ENCODE assay signal across 8 mouse cellular contexts in the genomic region with DNA sequence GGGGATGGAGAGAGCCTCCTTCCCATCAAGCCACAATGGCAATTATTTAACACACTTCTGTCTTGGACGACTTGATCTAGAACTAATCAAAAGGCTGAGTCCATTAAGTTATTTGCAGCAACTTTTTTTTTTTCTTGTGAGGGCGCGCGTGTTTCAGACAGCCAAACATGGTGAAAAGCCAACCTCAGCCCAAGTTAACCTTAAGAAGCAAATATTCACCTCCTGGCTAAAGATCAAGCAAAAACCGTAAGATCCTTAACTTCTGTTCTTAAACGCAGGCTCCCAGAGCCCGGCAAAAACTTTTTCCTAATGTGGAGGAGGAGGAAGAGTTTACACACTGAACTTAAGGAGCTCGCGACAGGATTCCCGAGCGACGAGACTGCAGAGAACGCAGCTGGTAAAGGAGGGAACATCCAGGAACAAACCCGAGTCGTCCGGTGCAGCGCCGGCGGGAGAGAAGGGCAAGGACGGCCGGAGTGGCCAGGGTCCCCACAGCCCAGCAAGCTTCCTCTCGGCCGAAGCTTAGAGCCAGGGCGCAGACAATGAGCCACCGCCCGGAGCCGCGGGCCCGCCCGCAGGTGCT. TPM values are rescaled to one million over a fixed set of nuclear protein-coding genes. Genes with fewer than 3 reads are reported as not detected.
A peak's percentile ranks its signal among the peaks of the same experiment; 100 is the strongest.
DNase-seq lines count a peak whose midpoint lies in the region; ATAC-seq lines count a peak whose summit lies in the region.

No protein-coding gene starts in this region.

- H3K4me1 ChIP-seq in heart, embryonic 14.5 days (ENCODE audit: control insufficient read depth in 2 of 2, insufficient read depth in 2 of 2, low read length in 2 of 2) = peaks cover 0 to 19% of the 10 kb centered on the region in 2 experiments; a peak in 3 of 4 replicates
- H3K4me1 ChIP-seq in midbrain, embryonic 15.5 days = peaks cover 27% of the 10 kb centered on the region

- peak; percentile 43 to 46 for DNase-seq in frontal cortex, postnatal 36 days (ENCODE audit: low spot score in 2 of 2)
- no peak for DNase-seq in frontal cortex, postnatal 25 days (ENCODE audit: low spot score in 2 of 2)
- DNase-seq in CD4-positive helper T cell, adult 2 months (ENCODE audit: low read depth, low spot score) = peak; percentile 50
- peak; percentile 53 for DNase-seq in c-Kit-positive CD71-positive TER-119-positive erythroid progenitor cells, embryonic 14.5 days (ENCODE audit: low spot score)
- DNase-seq in left cerebral cortex, postnatal 4 days = peak; percentile 31
- no peak for DNase-seq in spleen, postnatal 4 days (ENCODE audit: low spot score in 2 of 2)

- peak overlapping the region; percentile 95 to 98 for H3K27ac ChIP-seq in heart, embryonic 14.5 days (replicated peaks in 1 of 2; ENCODE audit: control insufficient read depth in 1 of 2, insufficient read depth in 1 of 2, low read depth in 2 of 2, low read length in 2 of 2)
- peak overlapping the region; percentile 93 for H3K27ac ChIP-seq in midbrain, embryonic 15.5 days

- H3K4me2 ChIP-seq in heart, embryonic 14.5 days (ENCODE audit: low read length) = peak overlapping the region; percentile 60
- peak overlapping the region; percentile 69 for H3K4me2 ChIP-seq in midbrain, embryonic 15.5 days

- WGBS in heart, embryonic 14.5 days = under 1% methylated on average over 30 of the region's 30 CpGs
- WGBS in midbrain, embryonic 15.5 days = 0% methylated on average over 24 of the region's 30 CpGs

- intact Hi-C loops in left cerebral cortex, postnatal 4 days (cut with DNase I) = no loop called here

- peak overlapping the region; percentile 97 to 98 for H3K4me3 ChIP-seq in heart, embryonic 14.5 days (ENCODE audit: control insufficient read depth in 1 of 2, insufficient read depth in 1 of 2, low read depth in 1 of 2, low read length in 2 of 2)
- peak overlapping the region; percentile 96 for H3K4me3 ChIP-seq in midbrain, embryonic 15.5 days

- ATAC-seq in heart, embryonic 14.5 days (ENCODE audit: insufficient number of reproducible peaks, insufficient read depth, low FRiP score, low read depth) = no peak
- no peak for ATAC-seq in midbrain, embryonic 15.5 days (replicated peaks)

- no peaks in the 10 kb centered on the region for H3K27me3 ChIP-seq in heart, embryonic 14.5 days (ENCODE audit: control insufficient read depth, insufficient read depth, low read length)
- H3K27me3 ChIP-seq in midbrain, embryonic 15.5 days (replicated peaks) = no peaks in the 10 kb centered on the region

- H3K9ac ChIP-seq in heart, embryonic 14.5 days (ENCODE audit: low read length) = peak overlapping the region; percentile 99
- H3K9ac ChIP-seq in midbrain, embryonic 15.5 days = peak overlapping the region; percentile 93

- H3K36me3 ChIP-seq in heart, embryonic 14.5 days (ENCODE audit: control insufficient read depth, insufficient read depth, low read length) = peaks cover 11% of the 10 kb centered on the region; the same call in 1 of the 2 replicates
- H3K36me3 ChIP-seq in midbrain, embryonic 15.5 days (replicated peaks) = no peaks in the 10 kb centered on the region

- no peaks in the 10 kb centered on the region for H3K9me3 ChIP-seq in heart, embryonic 14.5 days (ENCODE audit: control insufficient read depth, low read length)
- no peaks in the 10 kb centered on the region for H3K9me3 ChIP-seq in midbrain, embryonic 15.5 days

RNA-seq across cellular contexts. Expression of gene Pak2, which starts 0.6 kb away (rescaled TPM):
- polyA plus RNA-seq in heart, embryonic 14.5 days (2014; fragmentation: Nextera tagmentation; extraction: Ambion mirVana) = 23.5 and 26.2 TPM in 2 replicates
- 10 to 100 TPM; 47.0 to 53.4 TPM for total RNA-seq in left cerebral cortex, postnatal 4 days (2021)
- 36.2 and 37.6 TPM in 2 replicates for polyA plus RNA-seq in midbrain, embryonic 15.5 days (2015; fragmentation: Nextera tagmentation; extraction: Ambion mirVana)

RNA-seq across cellular contexts. Expression of gene Pigx, which starts 21.0 kb away (rescaled TPM):
- 74.4 and 91.6 TPM in 2 replicates for polyA plus RNA-seq in heart, embryonic 14.5 days (2014; fragmentation: Nextera tagmentation; extraction: Ambion mirVana)
- total RNA-seq in left cerebral cortex, postnatal 4 days (2021) = 10 to 100 TPM; 44.1 TPM
- 106 and 109 TPM in 2 replicates for polyA plus RNA-seq in midbrain, embryonic 15.5 days (2015; fragmentation: Nextera tagmentation; extraction: Ambion mirVana)

RNA-seq across cellular contexts. Expression of gene Cep19, which starts 21.1 kb away (rescaled TPM):
- polyA plus RNA-seq in heart, embryonic 14.5 days (2014; fragmentation: Nextera tagmentation; extraction: Ambion mirVana) = 18.5 and 25.0 TPM in 2 replicates
- total RNA-seq in left cerebral cortex, postnatal 4 days (2021) = 10 to 100 TPM; 38.4 to 40.7 TPM
- polyA plus RNA-seq in midbrain, embryonic 15.5 days (2015; fragmentation: Nextera tagmentation; extraction: Ambion mirVana) = 43.2 and 45.2 TPM in 2 replicates

Comparison
In these comparisons a context has a peak if more than half of its experiments do, and no peak if none do; other contexts are left out.
1. DNase-seq: peak in frontal cortex, postnatal 36 days (2 of 2), CD4-positive helper T cell, adult 2 months (single experiment), c-Kit-positive CD71-positive TER-119-positive erythroid progenitor cells, embryonic 14.5 days (single experiment) and left cerebral cortex, postnatal 4 days (single experiment); none in frontal cortex, postnatal 25 days (0 of 2) and spleen, postnatal 4 days (0 of 2).